Mouse (Mus musculus): Measurements from ENCODE around the gene Mcm7.
A peak's percentile ranks its signal among the peaks of the same experiment; 100 is the strongest.

GRCm38 (mm10) chr5:138170936-138171561, 1.2 kb downstream of the Mcm7 start:
- TF ChIP-seq CTCF (IDR thresholded peaks at IDR 0.05; ENCODE audit: extremely low read depth, insufficient read length, insufficient replicate concordance, low read depth, low read length) (no peak), POLR2A (IDR thresholded peaks at IDR 0.05; ENCODE audit: low read depth, low read length) (0 out of 2 replicates have a peak, but pooled peaks have one; percentile 28)

All from small intestine, adult 2 months (tissue).